Mouse (Mus musculus): ENCODE measurements around the gene Hist1h1a. TPM values are rescaled to one million over a fixed set of nuclear protein-coding genes. Genes with fewer than 3 reads are reported as not detected.
"Not testable (repeated sequence)": the region's sequence is repeated elsewhere in the genome, so short reads cannot be mapped to it uniquely, and the experiment has no call there.

Gene Hist1h1a
- 1 to 10 TPM; 5.1 to 7.8 TPM for polyA plus RNA-seq (2017; shearing (Covaris generic))

- peak; percentile 37 for ATAC-seq
These were observed at the start of gene Hist1h1a for GRCm38 (mm10) chr13:23763586-23764323. Gene Hist1h1a, plus strand, starts transcription at chr13:23763666.

DNA sequence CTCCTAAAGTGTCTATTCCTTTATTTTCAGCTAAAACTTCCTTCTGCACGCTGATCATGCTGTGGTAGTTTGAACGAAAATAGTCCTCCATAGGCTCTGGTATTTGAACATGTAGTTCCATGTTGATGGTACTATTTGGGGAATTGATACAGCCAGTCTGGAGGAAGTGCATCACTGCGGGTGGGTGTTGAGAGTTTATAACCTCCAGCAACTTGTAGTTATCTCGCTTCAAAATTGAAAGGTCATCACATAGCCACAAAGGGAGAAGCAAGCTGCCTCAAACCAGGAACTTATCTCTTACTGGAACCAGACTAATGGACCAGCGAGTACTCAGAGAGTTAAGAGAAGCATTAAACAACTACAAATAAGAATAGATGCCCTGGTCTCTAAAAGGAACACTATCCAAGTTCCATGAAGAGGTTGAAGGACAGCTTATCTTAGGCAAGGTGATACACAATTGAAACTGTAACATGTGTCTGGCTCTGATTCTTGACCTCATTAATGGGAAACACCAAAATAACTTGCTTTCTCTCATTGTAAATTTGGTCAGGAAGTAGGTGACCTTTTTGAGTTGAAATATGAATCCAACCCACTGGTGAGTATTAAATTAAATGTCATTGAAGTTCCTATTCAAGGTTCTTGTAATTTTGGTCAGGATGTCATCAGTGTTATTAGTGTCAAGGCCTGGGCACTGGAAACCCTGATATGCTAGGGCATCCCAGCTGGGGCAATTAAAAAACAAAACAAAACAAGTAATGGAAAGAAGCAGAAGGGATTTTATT lies 47.0 kb upstream of the Hist1h1a start:
- no peak for ATAC-seq

DNA sequence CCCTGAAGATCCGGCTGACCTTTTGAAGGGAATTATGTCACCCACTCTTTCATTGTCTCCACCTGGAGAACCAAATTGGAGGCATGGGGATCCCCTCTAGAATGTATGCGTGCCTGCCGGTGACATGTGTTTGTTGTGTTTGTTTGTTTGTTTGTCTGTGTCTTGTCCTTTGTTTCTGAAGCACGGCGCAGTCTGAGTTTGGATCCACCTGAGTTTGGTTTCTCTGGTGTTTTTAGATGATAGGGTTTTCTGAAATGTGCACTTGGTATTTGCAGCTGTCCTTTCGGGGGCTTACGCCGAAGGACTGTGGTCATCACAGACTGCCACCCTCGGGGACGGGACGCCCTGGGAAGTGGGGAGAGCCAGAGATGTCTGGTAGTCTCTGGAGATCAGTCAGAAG lies 46.3 kb upstream of the Hist1h1a start:
- no peak for ATAC-seq

GRCm38 (mm10) chr13:23717593-23718245 lies 45.7 kb upstream of the Hist1h1a start:
- not testable (repeated sequence) for ATAC-seq

DNA sequence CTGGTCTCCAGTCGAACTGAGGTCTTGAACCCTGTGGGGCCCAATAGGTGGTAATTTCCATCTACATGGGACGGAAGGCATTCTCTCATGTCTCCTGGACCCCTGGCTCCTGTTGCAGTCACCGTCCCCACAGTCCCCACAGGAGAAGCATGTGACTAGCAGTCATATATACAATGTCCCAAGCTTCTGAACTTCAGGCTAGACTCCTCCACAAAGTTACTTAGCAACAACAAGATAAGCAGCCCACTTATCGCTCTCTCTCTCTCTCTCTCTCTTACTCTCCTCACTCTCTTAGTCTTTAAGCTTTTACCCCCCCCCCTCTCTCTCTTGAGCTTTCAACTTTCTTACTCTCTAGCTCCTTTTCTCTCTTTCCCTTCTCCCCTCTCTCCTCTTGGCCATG lies 39.2 kb upstream of the Hist1h1a start:
- no peak for ATAC-seq

- ATAC-seq, result no peak
These were observed 38.3 kb upstream of the Hist1h1a start for GRCm38 (mm10) chr13:23725213-23725612.

- no peak for ATAC-seq
These were observed 34.8 kb upstream of the Hist1h1a start for GRCm38 (mm10) chr13:23728472-23729191.

GRCm38 (mm10) chr13:23729192-23729525 lies 34.3 kb upstream of the Hist1h1a start:
- peak; percentile 65 for ATAC-seq

- ATAC-seq, result no peak
These were observed 33.8 kb upstream of the Hist1h1a start for GRCm38 (mm10) chr13:23729706-23730105.

GRCm38 (mm10) chr13:23730479-23730878 lies 33.0 kb upstream of the Hist1h1a start:
- no peak for ATAC-seq

- peak; percentile 75 for ATAC-seq
These were observed 31.2 kb upstream of the Hist1h1a start for GRCm38 (mm10) chr13:23732156-23732804.

GRCm38 (mm10) chr13:23737091-23737490 lies 26.4 kb upstream of the Hist1h1a start:
- ATAC-seq, result no peak

DNA sequence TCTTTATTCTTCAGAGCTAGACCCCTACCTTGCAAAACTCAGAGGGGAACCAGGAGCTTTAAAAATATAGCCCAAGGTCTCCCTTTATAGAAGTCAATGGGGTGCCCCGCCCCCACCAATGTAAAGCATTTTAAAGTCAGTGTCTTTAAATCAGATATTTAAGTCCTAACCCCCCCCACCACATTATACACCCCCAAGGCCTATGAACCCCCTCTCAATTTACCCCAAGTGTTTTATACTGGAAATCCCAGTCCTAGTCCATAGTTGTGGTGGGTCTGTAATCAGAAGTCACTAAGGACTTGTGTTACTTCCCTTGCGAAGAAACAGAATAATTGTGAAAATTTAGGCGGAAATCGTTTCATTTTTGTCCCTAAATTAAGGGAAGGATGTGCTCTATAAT lies 25.4 kb upstream of the Hist1h1a start:
- no peak for ATAC-seq

DNA sequence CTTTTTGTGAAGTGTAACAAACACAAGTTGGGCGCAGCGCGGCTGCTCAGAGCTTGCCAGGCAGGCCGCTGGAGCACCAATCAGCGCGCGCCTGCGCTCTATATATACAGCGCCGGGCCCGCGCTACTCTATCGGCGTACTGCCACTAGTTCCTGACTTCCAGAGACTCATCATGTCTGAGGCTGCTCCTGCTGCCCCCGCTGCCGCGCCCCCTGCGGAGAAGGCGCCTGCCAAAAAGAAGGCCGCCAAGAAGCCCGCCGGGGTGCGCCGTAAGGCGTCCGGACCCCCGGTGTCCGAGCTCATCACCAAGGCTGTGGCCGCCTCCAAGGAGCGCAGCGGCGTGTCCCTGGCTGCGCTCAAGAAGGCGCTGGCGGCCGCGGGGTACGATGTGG lies 24.8 kb upstream of the Hist1h1a start, which contains the start of gene Hist1h1c:
Gene Hist1h1c (plus strand): TSS at position 132 of the 392 bp plus-strand sequence.
- peak; percentile 72 for ATAC-seq

GRCm38 (mm10) chr13:23739069-23739921 lies 24.2 kb upstream of the Hist1h1a start:
- ATAC-seq, result peak; percentile 86

DNA sequence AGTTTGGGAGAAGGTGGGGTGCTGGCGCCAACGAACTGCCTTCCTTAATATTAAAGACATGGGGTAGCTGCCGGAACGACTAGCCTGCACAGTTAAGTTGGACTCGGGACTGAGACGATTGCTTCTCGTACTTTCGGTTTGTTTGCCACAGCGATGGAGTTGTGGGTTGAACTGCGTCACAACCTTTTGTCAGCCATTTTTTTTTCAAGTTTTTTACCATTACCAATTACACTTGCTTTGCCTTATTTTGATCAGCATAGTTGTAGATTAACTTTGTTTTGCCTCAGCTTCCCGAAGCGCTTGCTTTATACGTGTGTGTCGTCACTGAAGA lies 23.6 kb upstream of the Hist1h1a start:
- peak; percentile 57 for ATAC-seq

DNA sequence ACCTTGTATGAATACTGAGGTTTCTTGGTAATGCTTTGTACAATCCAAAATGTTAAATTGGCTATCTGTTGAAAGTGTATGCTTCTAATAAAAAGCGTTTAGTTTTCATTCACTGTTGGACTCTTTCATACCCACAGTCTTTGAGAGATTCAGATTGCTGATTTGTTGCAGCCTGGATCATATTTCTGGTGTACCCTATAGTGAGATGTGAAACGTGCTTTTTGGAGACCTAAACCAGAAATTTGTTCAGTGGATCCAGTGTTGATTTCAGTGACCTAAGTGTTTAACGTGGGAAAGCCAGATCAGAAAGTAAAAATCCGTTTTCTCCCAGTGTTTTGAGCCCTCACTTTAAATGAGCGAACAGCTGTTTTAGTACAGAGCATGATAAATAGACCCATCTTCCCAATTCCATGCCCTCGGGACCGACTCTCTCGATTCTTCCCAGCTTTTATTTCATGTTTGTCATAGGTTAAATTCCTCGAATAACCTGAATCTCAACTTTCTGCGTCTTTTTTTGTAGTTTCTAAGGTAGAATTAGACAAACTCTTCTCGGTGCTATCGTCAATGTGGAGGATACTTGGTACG lies 23.1 kb upstream of the Hist1h1a start:
- no peak for ATAC-seq

- ATAC-seq, result no peak
These were observed 22.6 kb upstream of the Hist1h1a start for GRCm38 (mm10) chr13:23740910-23741309.

- no peak for ATAC-seq
These were observed 21.5 kb upstream of the Hist1h1a start for GRCm38 (mm10) chr13:23742007-23742406.

GRCm38 (mm10) chr13:23743215-23743614 lies 20.3 kb upstream of the Hist1h1a start:
- ATAC-seq, result no peak

DNA sequence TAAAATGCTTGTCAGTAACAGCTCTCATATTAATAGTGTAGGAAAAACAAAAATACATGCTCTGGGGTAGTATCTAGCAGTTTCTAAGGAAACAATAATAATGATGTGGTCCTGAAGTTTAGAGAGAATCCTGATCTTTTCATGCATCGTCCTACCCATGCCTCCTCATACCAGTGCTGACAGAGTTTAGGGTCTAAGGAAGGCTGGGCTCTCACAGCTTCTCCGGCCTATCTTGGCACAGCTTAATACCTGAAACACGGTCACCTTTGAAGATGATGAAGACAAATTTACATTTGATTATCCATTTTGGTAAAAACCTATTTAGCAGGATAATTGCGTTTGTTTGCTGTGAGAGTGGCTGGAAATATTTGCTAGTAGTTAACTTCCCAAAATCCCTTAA lies 19.5 kb upstream of the Hist1h1a start:
- no peak for ATAC-seq
